Mouse (Mus musculus) 416B (cell line): ENCODE data around the gene Pnkd.

Experiments
- DNase-seq: peaks from one replicate; pipeline ENCODE4 v3.0.0; 2011; ENCODE audit warnings: low read depth

Pnkd gene

DNA sequence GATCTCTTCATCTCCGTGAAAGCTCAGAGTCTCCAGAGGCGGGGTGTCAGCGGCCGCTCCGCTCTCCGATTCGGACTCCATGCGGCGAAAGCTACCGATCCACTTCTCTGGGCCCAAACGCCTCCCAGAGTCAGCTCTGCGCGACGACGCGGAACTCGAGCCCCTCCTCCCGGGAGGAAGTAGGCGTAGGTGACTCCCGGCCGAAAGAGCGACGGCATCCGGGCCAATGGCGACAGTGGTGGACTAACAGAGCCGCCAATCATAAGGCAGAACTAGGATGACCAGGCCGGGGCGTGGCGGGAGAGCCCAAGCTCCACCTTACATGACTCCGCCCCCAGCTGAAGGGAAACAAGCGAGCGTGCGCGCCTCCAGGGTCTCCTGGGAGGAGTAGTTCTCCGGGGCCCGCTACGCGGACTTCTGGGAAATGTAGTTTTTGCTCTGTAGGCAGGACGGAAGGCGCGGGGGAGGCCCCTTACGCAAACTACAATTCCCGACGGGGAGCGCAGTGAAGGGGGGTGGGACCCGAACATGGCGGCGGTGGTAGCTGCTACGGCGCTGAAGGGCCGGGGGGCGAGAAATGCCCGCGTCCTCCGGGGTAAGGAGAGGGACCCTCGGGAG, at the start of gene Pnkd, which contains the start of gene Aamp:
Pnkd (plus strand) TSS at position 388 of the 618 bp plus-strand sequence.
Aamp (minus strand) TSS at position 196 of the 618 bp plus-strand sequence.
- DNase-seq, result peak; percentile 100

DNA sequence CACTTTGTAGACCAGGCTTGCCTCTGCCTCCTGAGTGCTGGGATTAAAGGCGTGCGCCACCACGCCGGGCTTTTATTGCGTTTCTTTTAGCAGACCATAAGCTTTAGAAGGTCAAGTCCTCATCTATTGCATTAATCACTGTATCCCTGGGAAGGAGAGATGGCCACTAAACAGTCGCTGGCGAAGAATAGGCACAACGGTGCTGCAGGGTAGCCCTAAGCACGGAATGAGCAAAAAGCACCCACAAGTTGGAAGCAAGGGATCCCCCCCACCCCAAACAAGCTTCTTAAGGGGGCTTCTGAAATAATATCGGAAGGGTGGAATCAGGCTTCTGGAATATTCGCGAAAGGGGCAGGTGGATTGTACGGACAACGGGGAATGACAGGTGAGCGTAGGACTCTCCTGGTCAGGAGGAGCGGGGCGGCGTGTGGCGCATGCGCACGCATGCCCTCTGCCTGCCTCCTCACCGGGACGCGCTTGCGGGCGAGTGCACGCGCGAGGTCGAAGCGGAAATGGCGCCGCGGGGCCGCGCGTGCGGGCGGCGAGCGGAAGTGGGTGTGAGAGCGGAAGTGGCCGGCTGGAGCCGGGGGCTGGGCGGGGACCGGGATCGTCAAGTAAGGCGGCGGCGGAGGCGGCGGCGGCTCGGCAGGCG, 48.7 kb upstream of the Pnkd start, which contains the start of gene Arpc2:
Arpc2 (plus strand) TSS at position 147 of the 652 bp plus-strand sequence.
- peak; percentile 95 for DNase-seq

DNA sequence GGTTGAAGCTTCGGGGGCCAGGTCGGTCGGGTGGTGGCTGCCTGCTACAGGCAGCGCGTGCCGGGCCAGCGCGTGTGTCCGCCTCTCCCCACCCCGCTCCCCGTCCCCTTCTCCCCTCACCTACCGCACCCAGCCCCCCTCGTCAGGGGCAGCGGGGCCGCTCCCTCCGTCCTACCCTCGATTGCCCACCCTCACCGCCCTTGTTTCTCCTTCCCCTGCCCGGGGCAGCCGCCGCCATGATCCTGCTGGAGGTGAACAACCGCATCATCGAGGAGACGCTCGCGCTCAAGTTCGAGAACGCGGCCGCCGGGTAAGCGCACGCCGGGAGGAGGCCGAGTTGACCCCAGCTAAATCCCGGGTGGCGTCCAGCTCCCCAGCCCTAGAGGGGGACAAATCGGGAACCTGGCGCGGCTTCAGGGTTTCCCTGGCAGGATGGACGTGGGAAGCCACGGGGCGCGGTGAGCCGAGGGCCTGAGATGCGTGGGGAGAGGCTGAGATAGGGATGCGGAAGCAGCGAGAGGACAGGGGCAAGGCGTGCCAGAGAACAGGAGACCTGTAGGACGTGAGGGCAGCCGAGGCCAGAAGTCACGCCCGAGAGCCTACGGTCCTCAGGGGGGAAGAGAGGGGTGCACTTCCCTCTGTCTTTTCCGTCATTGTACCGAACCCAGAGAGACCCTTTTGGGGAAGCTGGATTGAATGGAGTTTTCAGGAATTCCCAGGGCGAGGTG, 48.0 kb upstream of the Pnkd start:
- DNase-seq, result peak; percentile 63

DNA sequence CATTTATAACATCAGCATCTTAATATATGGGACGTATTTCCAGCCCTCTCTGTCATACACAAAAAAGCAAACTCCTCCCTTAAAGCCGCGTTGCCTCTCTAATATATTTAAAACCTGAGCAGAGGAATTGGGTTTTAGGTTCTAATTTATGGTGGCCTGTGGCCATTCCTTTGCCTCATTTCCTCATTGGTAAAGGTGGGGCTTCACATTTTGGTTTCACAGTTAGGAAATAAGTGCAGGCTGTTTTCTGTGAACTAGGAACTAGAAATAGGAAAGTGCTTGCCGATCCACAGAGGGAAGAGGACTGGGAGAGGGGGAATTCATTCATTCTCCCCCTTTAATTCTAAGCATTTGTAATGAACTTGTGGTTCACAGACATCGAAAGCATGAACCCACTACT, 47.1 kb upstream of the Pnkd start:
- peak; percentile 59 for DNase-seq

DNA sequence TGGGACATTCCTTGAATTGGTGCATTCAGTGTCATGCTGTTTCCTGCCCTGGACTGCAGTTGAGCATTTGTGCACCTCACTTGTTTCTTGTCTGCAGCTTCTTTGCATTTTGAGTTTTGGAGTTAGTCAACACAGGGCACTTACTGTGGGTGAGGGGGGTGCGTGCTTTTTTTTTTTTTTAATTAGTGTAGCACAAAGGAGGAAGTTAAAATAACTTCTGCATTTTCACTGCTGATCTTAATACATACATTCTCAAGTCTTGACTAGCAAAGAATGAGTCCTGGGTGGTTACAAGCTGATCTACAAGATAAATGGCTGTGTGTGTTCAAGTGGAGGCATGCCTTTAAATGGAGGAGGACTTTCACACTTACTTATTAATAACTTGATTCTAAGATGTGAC, 46.6 kb upstream of the Pnkd start:
- DNase-seq, result peak; percentile 71

DNA sequence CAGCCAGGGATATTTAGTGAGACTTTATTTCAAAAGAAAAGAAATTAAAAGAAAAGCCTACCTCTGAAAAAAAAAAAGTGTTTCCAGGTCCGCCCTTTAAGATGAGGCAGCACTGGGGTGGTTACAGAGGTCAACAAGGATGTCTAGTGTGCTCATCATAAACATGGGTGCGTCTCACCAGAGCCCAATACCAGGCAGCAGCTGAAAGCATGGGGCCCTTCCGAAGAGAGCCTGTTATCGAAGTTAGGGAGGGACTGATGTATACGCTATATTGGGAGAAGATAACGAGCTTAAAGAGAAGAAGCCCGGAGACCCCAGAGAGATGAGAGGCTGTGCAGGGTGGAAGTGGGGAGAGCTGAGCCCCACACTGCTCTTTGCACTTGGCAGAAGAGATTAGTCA, 45.6 kb upstream of the Pnkd start:
- no peak for DNase-seq

DNA sequence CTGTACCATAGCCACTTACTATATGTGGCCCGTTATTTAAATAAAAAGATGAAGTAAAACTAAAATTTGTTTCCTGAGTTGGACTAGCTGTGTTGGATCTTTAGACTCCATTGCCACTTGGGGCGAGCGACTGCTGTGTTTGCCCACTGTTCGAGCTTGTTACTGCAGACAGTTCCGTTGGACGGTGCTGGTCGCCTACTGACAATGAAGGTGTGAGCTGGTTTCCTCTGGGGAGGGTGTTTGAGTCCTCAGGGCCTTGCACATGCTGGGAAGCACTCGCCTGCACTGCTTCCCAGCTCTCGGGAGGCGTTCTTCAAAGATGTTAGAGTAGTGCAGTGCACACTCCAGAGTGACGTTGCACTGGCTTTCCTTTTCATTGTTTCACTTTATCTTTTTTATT, 45.1 kb upstream of the Pnkd start:
- DNase-seq, result peak; percentile 55

DNA sequence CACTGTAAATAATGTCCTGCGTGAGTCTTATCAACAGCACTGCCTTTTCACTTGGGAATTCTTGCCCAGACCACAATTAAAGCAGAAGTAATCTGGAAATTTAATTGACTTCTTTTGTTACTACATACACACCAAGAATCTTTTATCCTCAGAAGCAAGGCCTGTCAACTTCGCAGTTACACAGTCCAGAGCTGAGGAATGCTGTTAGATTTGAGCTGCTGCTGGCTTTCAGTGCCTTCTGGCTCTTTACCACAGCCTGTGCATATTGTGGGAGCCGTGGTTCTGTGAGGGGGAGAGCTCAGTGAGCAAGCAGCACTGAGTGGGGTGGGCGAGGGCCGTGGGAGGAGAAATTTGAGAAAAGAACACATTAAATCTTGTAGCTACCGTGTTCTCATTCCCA, 44.4 kb upstream of the Pnkd start:
- DNase-seq, result no peak

DNA sequence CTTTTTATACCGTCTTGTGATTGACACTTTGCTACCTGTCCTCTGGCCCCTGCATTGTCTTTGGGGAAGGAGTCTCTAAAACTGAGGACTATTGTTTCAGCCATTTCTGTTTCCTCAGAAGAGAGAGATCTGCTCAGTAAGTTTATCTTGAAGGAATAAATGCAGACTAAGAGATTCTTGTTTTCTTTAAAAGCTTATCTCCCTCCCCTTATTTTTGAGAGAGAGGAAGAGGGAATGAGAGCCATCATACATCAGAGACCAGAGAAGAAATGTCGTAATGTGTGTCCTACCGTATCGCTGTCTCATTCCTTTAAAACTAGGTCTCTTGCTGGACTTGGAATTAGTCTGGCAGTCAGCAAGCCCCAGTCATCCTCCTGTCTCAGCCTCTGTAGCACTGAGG, 43.9 kb upstream of the Pnkd start:
- DNase-seq, result peak; percentile 45

DNA sequence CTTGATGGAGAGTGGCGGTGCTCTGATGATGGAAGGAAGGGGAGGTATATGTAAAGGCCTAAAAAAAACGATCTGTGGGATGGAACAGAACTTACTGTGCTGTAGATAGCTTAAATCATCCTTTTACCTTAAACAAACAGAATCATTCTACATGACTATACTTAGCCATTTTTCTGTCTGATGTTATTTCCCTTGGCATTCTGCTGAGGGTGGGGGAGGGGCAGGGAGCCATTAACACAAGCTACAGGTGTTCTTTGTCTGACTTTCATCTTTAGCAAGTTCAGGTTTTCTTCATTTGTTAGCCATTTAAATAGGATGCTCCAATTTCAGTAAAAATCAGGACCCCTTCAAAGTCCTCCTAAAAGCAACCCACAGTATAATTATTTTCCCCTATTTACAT, 39.2 kb upstream of the Pnkd start:
- DNase-seq, result no peak

DNA sequence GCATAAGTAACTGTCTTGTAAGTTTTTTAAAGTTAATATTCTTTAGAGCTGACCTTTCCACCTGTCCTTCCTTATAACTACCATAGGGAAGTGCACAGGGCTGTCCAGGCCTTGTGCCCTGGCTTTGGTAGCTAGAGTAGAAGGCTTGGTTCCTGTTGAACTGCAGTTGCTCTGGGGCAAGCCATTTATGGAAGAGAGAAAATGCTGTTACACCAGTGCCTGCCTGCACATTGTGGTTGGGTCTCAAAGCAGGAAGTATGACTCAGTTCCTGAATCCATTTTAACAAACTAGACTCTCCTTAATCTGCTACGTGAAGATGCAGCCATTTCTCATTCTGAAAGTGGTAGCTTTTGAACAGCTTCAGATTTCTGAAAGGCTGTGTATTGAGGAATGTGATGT, 35.9 kb upstream of the Pnkd start:
- peak; percentile 96 for DNase-seq

DNA sequence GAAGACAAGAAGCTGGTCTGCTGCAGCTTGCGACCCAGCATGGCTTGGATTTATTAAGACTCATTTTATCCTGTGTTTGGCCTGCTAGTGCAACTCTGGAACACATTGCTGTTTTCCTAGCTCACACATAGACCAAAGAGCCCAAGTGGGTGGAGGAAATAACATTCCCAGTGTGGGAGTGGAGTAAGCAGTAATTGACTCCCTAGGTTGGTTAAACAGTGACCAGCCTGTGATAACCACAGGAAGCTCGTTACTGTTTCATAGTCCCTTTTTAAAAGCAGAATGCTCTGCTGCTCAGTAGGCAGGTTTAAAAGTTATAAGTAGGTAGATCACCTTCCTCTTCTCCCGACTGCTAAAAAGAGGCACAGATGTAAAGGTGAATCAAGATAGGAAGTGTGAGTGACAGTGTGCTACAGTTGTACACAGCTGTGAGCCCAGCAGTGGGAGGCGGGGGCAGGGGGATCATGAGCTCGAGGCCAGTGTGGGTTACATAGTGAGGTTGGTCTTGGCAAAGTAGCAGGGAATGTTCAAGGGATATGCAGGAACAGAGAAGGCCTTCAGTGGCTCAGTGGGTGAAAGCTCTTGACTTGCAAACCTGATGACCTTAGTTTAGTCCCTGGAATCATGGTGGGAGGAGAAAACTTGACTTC, 35.3 kb upstream of the Pnkd start:
- DNase-seq, result no peak

DNA sequence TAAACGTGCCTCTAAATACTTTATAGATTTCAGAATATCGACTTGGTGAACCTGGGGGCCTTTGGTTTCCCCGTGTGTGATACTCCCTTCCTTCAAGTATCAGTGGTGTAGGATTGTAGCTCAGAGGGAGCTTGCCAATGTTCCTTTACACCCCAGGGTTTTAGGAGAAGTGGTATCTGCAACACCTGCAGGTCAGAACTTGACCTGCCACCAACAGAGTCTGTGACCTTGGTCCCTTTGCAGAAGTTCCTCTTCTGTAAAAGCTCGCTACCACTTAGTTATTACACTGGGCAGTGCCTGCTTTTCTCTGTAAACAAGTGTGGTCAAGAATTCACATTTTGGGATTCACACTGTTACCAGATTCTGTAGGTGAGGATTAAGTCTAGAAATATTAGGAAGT, 34.6 kb upstream of the Pnkd start:
- peak; percentile 70 for DNase-seq

DNA sequence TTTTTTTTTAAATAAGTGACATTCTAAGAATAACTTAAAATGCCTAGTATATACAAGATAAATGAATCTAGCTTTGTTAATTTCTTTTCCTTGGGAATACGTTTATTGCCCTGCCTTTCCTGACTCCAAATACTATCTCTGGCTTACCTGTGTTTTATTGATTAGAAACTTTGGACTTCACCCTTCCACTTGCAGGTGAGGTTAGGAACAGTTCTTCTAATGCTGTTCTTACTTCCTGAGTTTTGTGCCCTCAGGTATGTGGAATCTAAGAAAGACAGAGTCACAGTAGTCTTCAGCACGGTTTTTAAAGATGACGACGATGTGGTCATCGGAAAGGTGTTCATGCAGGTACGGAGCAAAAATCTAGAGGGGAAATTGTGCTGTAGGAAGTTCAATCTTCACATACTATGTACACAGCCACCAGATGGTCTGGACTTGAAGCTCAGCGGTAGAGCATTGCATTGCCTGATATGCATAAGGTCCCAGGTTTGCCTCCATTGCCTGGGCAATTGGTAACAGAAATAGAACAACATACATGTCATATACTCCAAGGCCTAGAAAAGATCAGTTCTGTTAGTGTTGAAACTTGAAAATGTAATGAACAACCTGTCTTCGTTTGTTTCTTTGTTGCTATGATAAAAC, 28.9 kb upstream of the Pnkd start:
- DNase-seq, result no peak

DNA sequence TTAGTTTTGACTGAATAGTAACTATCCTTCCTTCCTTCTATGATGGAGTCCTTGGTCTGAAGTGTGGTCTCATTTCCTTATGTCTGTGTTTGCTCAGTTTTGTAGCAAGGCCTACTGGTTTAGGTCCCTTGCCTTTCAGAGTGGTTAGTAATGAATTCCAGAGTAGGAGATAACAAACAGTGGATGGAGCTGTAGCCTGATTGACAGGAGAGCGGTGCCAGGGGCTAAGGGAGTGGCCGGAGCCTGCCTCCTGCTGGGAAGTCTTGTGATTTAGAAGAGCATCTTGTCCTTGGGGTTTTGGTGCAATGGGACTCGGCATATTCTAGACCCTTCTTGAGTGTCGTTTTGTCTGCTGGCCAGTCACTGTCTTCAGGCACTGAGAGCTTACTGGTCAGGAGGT, 27.9 kb upstream of the Pnkd start:
- no peak for DNase-seq

DNA sequence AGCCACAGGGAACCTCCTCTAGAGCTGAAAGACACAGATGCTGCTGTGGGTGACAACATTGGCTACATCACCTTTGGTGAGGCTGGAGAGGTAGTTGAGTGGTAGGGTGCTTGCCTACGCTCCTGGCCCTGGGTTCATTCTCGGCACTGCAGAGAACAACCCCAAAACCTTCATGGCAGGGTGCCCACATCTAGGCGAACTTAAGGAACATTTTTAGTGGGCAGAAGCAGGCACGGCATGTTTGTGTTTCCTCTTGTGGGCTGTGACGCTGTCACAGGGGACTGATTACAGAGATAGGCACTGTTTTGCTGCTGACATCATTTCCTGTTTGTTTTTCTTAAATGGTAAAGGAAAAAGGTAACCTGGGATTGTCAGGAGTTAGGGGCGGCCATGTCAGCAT, 22.2 kb upstream of the Pnkd start:
- DNase-seq, result peak; percentile 52

DNA sequence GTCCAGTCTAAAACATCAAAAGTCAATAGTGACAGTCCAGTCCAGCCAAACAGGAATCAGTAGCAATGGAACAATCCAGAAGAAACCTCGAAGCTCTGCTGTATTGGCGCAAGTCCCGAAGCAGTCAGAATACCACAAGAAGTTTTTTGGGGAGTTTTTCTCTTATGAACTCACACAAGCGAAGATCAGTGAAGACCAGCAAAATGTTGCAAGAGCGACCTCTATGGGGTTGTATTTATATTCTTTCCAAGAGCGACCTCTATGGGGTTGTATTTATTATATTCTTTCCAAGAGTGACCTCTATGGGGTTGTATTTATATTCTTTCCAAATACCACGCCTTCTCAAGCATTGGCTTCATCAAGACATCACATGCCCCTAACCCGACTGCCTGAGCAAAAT, 16.0 kb upstream of the Pnkd start:
- peak; percentile 70 for DNase-seq

DNA sequence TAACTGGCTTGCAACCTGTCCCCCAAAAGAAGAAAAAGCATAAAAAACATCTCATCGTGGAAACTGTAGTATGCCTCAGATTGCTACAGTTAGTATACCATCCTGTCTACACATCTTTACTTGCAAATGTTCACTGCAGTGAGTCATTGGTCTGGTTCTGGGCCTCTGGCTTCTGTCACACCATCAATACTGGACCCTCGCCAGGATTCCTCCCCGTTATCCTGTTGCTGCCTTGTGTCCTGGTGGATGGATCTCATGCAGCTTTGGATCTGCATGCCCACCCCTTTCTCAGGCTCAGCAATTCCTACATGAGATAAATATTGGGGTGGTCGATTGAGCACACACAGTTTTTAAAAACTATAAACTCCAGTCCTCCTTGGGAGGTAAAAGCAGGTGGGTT, 13.1 kb upstream of the Pnkd start:
- no peak for DNase-seq

DNA sequence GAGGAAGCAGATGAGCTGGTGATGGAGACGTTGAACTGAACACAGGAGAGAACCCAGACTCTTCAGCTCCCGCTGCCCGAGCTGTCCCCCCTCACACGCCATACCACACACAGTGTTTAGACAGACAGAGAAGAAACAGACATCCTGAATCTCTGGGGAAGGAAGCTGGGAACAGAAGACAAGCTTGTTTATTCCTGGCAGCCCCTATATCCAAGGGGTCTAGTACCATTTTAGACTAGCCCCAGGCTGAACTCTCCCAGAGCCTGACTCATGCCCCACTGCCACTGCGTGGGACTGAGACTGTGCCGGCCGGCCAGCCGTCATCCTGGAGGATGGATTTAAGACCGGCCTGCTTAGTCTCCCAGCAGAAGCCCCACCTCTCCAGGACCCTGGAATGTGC, 9.7 kb upstream of the Pnkd start:
- DNase-seq, result no peak

DNA sequence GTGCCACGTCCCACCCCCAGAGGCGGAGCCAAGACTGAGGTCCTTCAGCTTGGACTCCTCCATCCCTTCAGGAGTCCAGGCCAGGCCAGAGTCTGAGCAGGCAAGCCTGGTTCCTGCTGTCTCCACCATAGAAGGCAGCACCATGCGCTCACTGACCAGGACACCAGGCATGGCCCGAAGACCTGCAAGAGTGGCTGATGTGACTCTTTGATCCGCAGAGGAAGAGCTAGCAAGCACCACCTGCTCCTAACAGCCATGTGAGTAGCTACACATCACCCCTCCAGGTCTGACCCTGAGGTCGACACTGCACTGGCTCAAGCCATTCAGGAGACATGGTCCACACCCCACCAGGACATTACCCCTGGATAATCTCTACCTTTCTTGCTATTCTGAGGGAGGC, 7.7 kb upstream of the Pnkd start:
- DNase-seq, result no peak

DNA sequence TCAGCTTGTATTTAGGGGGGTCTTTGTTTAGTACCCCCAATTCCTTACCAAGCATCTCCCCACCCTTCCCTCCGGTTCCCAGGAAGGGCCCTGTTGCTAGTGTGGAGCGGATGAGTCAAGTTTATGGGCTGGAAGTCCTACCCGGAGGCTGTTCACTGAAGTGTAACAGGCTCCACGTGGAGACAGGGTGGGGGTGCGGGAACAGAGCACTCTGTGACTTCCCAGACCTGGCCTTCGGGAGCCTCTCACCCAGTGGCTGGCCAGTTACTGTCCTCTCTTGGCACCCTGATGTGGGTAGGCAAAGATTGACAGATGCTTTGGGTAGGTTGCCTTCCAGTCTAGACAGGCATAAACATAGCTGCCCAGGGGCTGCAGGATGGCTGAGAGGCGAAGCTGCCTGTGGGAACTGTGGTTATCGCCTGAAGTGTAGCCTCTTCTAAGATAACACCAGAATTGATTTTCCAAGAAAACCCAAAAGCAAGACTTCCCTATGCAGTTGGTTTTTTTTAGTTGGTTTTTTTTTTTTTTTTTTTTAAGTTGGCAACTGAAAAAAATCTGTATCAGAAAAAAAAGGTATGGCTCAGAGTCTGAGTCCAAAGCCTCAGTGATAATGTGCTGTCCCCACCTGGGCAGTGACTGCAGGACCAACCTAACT, 6.7 kb upstream of the Pnkd start:
- no peak for DNase-seq

DNA sequence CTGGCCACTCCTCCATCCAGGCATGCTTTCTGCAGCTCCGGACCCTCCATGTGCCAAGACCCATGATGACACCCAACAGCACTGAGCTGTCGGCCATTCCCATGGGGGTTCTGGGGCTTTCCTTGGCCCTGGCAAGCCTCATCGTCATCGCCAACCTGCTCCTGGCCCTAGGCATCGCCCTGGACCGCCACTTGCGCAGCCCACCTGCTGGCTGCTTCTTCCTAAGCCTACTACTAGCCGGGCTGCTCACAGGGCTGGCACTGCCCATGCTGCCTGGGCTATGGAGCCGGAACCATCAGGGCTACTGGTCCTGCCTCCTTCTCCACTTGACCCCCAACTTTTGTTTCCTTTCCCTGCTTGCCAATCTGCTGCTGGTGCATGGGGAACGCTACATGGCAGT, 6.2 kb upstream of the Pnkd start, which contains the start of gene Gpbar1:
Gpbar1 (plus strand) TSS at position 13 of the 400 bp plus-strand sequence.
- DNase-seq, result no peak
